Mouse (Mus musculus) embryonic stem cell, embryonic (primary cell): ENCODE measurements at regions not wholly inside any gene's neighbourhood (a gene's known extent, or its start where the extent isn't known, plus 50 kb on each side); places are given as distances from the start of the nearest gene placed in this dataset.

Experiments
- CTCF ChIA-PET, 4 experiments: fragments of 300-600 bp in 2 of 4; fragments of 350-600 bp in 2 of 4; sonication (Branson Sonifier 250); formaldehyde crosslinking; loops; one replicate each; lab custom pipeline; 2022; ENCODE audit warnings: inconsistent platforms in 2 of 4; lab: Charles Lee
- POLR2A ChIA-PET, 4 experiments: fragments of 300-600 bp in 2 of 4; fragments of 350-600 bp in 2 of 4; sonication (Branson Sonifier 250); formaldehyde crosslinking; loops; one replicate each; lab custom pipeline; 2022; ENCODE audit warnings: antibody characterized with exemption in 4 of 4, inconsistent platforms in 1 of 4; lab: Charles Lee

DNA sequence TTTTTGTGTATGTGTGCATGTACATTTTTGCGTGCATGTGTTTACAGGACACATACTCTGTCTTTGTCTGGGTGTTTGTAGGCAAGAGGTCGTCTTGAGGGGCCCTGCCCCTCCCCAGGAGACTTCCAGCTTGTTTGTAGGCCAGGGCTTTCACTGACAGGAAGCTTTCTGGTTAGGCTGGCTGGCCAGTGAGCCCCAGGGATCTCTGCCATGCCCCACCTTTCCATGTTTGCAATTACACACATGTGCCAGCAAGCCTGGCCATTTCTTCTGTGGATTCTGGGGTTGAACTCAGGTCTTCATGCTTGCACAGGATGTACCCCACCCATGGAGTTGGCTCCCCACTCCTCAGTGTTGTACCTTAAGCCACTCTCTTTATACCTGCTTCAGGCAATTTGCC is 166.4 kb downstream of the Gm11077 start:
- CTCF ChIA-PET = interaction anchor here in 1 of 4 experiments (0.6 kb wide), 1 partner anchor 22 kb away, joined by 3 read pairs; no protein-coding TSS in a partner anchor
- POLR2A ChIA-PET = interaction anchor here in 2 of 4 experiments (0.5 to 0.6 kb wide), 2 partner anchors 19 to 776 kb away, joined by 3 to 15 read pairs; no protein-coding TSS in a partner anchor

GRCm38 (mm10) chr6:140897111-140897510 is 168.0 kb downstream of the Gm11077 start:
- CTCF ChIA-PET = no interaction called here
- POLR2A ChIA-PET = no interaction called here

- ChIA-PET CTCF (interaction anchor here in 2 of 4 experiments (0.6 to 1.5 kb wide), 4 partner anchors 46 to 450 kb away, joined by 3 read pairs; no protein-coding TSS in a partner anchor), POLR2A (no interaction called here)
Observed at GRCm38 (mm10) chr6:140924319-140924981, 195.4 kb downstream of the Gm11077 start.

- ChIA-PET POLR2A (interaction anchor here in 1 of 4 experiments (0.6 kb wide), 1 partner anchor 155 kb away, joined by 4 read pairs; no protein-coding TSS in a partner anchor), CTCF (interaction anchor here in 1 of 4 experiments (0.7 kb wide), 1 partner anchor 456 kb away, joined by 3 read pairs; no protein-coding TSS in a partner anchor)
Observed at GRCm38 (mm10) chr6:140927616-140928015, 198.5 kb downstream of the Gm11077 start.

DNA sequence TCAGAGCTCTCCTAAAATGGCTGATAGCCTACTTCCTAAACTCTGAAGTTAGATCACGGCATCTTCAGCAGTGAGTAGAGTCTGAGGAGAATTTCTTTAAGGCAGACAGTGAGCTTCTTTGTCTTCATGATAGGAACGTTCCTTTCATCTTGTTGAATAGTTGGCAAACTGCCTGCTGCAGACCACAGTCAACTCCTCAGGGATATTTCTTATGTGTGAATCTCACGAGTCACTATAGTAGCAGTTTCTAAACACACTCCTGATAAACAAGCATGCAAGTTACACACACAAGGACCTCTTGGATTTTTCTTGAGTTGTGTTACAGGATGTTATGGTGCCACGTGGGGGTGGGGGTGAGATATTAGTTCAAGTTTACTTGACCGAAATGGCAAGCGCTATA is 205.2 kb downstream of the Gm11077 start:
- ChIA-PET POLR2A (no interaction called here), CTCF (interaction anchor here in 1 of 4 experiments (0.7 kb wide), 1 partner anchor 82 kb away, joined by 3 read pairs; no protein-coding TSS in a partner anchor)

DNA sequence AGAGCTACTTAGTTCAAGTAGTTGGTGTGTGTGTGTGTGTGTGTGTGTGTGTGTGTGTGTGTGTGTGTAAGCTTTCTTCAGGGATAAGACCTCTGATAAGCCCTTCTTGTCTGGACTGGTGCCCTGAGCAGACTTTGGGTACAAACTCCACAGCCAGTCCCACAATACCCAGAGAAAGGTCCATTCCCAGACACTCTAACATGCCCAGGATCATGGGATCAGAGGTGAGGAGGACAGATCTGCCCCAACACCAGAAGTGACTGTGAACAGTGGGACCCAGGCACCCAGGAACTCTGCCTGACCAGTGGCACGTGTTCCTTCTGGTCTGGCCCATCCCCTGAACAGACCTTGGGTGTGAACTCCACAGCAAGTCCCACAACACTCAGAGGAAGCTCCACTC is 208.9 kb downstream of the Gm11077 start:
- CTCF ChIA-PET = no interaction called here
- POLR2A ChIA-PET = interaction anchor here in 1 of 4 experiments (0.6 kb wide), 1 partner anchor 525 kb away, joined by 3 read pairs; no protein-coding TSS in a partner anchor

DNA sequence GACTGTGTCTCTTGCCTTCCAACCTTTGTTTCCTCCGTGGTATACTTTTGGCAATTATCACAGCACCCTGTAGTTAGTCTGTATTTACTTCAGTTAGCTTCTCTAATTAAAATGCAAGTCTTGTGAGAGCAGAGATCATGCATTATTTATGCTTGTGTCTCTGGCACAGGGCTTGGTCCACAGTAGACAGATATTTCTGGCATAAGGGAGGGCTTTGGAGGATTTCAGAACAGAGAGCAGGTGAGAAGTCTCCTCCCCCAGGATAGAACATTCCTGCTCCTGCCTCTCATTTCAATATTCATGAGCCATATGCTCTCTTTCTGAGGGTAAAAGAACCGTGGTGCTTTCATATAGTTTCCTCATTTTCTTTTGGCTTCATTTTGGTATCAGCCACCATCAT is 217.6 kb downstream of the Gm11077 start:
- ChIA-PET POLR2A (no interaction called here), CTCF (no interaction called here)

DNA sequence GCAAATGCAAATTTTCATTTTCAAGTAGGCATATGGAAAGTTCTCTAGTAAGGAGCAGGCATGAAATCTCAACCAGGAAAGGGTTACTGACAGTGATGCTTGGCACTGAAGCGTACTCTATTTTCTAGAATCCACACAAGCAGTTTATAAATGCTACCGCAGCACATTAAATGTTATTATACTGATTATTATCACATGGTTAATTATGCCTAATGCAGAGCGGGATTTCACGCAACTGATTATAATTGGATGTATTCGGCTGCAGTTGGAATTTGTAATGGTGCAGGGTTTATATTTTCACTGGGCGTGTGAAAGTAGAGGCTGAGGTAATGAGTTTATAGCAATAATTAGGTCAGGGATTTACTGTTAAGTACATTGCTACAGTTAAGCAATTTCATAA is 221.4 kb downstream of the Gm11077 start:
- POLR2A ChIA-PET = no interaction called here
- CTCF ChIA-PET = no interaction called here

- ChIA-PET POLR2A (no interaction called here), CTCF (no interaction called here)
Observed at GRCm38 (mm10) chr6:140953256-140953655, 224.2 kb downstream of the Gm11077 start.

DNA sequence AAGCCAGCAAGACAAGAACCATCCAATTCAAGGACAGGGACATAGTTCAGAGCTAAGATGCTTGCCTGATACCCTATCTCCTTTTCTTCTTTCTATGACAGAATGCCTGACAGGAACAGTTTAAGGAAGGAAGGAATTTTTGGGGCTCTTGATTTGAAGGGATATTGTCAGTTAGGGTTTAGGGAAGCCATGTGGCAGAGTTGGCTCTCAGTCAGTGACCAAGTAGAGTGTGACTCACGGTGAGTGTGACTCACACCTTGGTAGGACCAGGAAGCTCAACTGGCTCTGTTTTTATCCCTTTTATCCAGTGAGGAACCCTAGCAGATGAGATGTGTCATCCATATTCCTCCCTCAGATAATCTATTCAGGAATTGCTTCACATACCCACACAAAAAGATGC is 224.6 kb downstream of the Gm11077 start:
- POLR2A ChIA-PET = no interaction called here
- CTCF ChIA-PET = no interaction called here

DNA sequence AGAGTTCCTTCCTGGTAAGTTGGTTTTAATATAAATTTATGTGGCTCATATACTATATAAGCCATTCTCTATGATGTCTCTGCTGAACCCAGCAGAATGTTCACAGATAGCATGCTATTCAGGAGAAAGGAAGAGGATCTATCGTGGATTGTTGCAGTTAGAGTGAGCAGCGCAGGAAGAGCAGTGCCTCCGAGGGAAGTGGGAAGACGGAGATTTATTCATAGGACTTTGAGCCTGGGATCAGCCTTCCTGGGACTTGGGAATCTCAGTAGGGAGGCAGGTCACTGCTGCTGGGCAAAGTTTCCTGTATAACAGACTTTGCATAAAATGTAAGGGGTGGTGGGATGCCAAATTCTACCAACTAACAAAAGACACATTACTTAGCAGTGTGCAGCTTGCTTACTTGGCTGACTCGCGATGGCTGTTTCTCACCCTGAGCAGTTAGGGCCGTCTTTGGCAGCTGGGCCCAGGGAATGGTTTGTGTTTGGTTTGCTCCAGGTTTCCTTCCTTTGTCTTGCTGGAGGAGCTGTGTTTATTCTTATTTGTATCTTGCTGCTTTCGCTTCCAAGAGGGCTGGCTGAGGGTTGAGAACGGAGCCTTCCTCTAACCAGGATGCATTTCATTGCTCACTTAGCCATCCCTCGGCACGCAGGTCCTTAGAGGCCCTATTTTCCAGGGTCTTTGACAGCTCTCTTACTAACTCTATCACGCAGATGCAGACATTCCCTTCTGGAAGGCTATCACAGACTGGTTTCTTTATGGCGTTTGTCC is 226.9 kb downstream of the Gm11077 start:
- CTCF ChIA-PET = no interaction called here
- POLR2A ChIA-PET = no interaction called here

GRCm38 (mm10) chr6:140956522-140956863 is 227.4 kb downstream of the Gm11077 start:
- POLR2A ChIA-PET = interaction anchor here in 1 of 4 experiments (0.8 kb wide), 1 partner anchor 151 kb away, joined by 3 read pairs; no protein-coding TSS in a partner anchor
- CTCF ChIA-PET = interaction anchor here in 1 of 4 experiments (0.6 kb wide), 1 partner anchor 301 kb away, joined by 3 read pairs; no protein-coding TSS in a partner anchor

GRCm38 (mm10) chr6:140961987-140962386 is 232.9 kb downstream of the Gm11077 start:
- POLR2A ChIA-PET = no interaction called here

GRCm38 (mm10) chr6:140962563-140962962 is 233.5 kb downstream of the Gm11077 start:
- POLR2A ChIA-PET = no interaction called here

More at GRCm38 (mm10) chr6:140961987-140962386, 232.9 kb downstream of the Gm11077 start:
- CTCF ChIA-PET = interaction anchor here in 1 of 4 experiments (0.6 kb wide), 1 partner anchor 473 kb away, joined by 3 read pairs; no protein-coding TSS in a partner anchor

GRCm38 (mm10) chr6:140973732-140974131 is 244.6 kb downstream of the Gm11077 start:
- ChIA-PET POLR2A (interaction anchor here in 1 of 4 experiments (0.6 kb wide), 1 partner anchor 358 kb away, joined by 3 read pairs; no protein-coding TSS in a partner anchor), CTCF (no interaction called here)

More at GRCm38 (mm10) chr6:140962563-140962962, 233.5 kb downstream of the Gm11077 start:
- CTCF ChIA-PET = interaction anchor here in 1 of 4 experiments (0.5 kb wide), 1 partner anchor 245 kb away, joined by 5 read pairs; no protein-coding TSS in a partner anchor

GRCm38 (mm10) chr6:140976989-140977388 is 247.9 kb downstream of the Gm11077 start:
- ChIA-PET CTCF (interaction anchor here in 1 of 4 experiments (0.6 kb wide), 1 partner anchor 158 kb away, joined by 4 read pairs; no protein-coding TSS in a partner anchor), POLR2A (no interaction called here)

DNA sequence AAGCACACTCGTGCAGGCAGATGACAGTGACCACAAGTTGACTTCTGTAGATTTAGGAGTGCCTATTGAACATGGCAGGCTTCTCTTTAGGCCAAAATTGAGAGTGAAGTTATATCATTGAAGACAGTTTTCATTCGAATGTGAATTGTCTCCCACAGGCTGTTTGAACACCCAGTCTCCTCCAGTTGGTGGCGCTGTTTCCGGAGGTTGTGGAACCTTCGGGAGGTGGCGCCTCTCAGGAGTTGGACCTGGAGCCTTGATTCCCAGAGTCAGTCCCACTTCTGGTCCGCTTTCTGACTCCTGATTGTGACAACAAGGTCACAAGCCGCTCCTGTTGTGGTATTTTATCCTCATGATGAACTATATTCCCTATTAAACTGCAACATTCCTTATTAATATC is 254.5 kb downstream of the Gm11077 start:
- POLR2A ChIA-PET = no interaction called here
- CTCF ChIA-PET = no interaction called here

DNA sequence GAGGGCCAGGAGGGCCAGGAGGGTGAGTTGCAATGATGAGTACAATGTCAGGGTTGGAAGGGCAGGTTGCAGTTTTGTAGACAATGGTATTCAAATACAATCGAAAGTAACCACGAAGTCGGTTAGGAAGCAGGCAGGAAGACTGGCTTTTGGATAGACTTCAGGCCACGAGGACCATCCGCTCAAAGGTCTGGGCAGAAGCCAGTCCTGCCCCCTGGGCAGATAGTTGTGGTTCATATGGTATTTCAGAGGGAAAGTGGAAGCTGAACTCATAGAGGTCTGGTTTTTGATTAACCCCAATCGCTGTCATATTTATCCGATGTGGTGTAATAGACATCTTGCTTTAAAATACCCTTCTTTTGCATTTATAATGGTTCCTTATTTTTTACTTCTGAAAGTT is 255.2 kb downstream of the Gm11077 start:
- CTCF ChIA-PET = interaction anchor here in 2 of 4 experiments (0.6 kb wide), 2 partner anchors 22 to 324 kb away, joined by 3 read pairs; no protein-coding TSS in a partner anchor
- POLR2A ChIA-PET = no interaction called here
